Mouse (Mus musculus): ENCODE measurements around the gene Akap6.

Akap6 gene

GRCm38 (mm10) chr12:53137331-53137730, 438.1 kb downstream of the Akap6 start:
- no peak for DNase-seq (ENCODE audit: low read depth in 1 of 2, low spot score in 2 of 2)

GRCm38 (mm10) chr12:53144122-53144695, 445.0 kb downstream of the Akap6 start:
- DNase-seq (ENCODE audit: low read depth in 1 of 2, low spot score in 2 of 2) = no peak

- DNase-seq (ENCODE audit: low read depth in 1 of 2, low spot score in 2 of 2) = no peak
These were observed 445.6 kb downstream of the Akap6 start for GRCm38 (mm10) chr12:53144760-53145159.

GRCm38 (mm10) chr12:53145516-53145915, 446.3 kb downstream of the Akap6 start:
- DNase-seq (ENCODE audit: low read depth in 1 of 2, low spot score in 2 of 2) = no peak

- no peak for DNase-seq (ENCODE audit: low read depth in 1 of 2, low spot score in 2 of 2)
These were observed 447.4 kb downstream of the Akap6 start for GRCm38 (mm10) chr12:53146460-53147050.

GRCm38 (mm10) chr12:53147696-53148095, 448.5 kb downstream of the Akap6 start:
- no peak for DNase-seq (ENCODE audit: low read depth in 1 of 2, low spot score in 2 of 2)

GRCm38 (mm10) chr12:53168189-53169003, 469.2 kb downstream of the Akap6 start:
- no peak for DNase-seq (ENCODE audit: low read depth in 1 of 2, low spot score in 2 of 2)

GRCm38 (mm10) chr12:53191435-53191834, 492.3 kb downstream of the Akap6 start:
- no peak for DNase-seq (ENCODE audit: low read depth in 1 of 2, low spot score in 2 of 2)

- DNase-seq (ENCODE audit: low read depth in 1 of 2, low spot score in 2 of 2) = no peak
These were observed 494.5 kb downstream of the Akap6 start for GRCm38 (mm10) chr12:53193664-53194063.

Measured in monocyte, adult 2 months (primary cell).